In the genomic region with DNA sequence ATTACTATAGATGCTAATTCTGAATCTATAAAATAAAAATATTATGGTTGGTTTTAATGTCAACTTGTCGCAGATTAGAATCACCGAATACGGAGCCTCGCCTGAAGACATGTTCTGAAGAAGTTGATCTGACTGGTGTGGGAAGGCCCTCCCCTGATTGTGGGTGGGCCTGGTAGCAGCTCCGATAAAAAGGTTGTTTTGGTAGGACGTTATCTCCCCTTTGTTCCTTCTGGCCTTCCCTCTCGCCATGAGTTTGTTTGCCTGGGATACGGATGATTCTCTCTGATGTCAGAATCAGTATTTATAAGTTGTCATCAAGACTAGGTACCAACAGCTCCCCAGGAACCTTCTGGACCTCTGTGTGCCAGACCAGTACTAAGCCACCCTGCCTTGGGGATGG, we compare ENCODE assay signal across 1 mouse cellular context.
TF ChIP-seq lines count a peak whose summit lies in the region.

No protein-coding gene starts in this region.

TF ChIP-seq in myocyte, 11 proteins besides CTCF, POLR2A, EP300 and RAD21:
- no peak for TF ChIP-seq REST (IDR thresholded peaks at IDR 0.05; ENCODE audit: insufficient read depth, insufficient read length)
- no peak for TF ChIP-seq SRF (IDR thresholded peaks at IDR 0.05; ENCODE audit: control insufficient read depth, insufficient read length, low read depth)
- TF ChIP-seq MYOD1 (IDR thresholded peaks at IDR 0.05; ENCODE audit: control insufficient read depth in 1 of 3, insufficient read length in 2 of 3, low read depth in 2 of 3): no peak
- no peak for TF ChIP-seq TCF12 (IDR thresholded peaks at IDR 0.05; ENCODE audit: insufficient read depth, poor library complexity, severe bottlenecking)
- TF ChIP-seq TCF3 (IDR thresholded peaks at IDR 0.05; ENCODE audit: insufficient read length, low read depth): no peak
- TF ChIP-seq CEBPB (IDR thresholded peaks at IDR 0.05; ENCODE audit: insufficient read depth, poor library complexity, severe bottlenecking): no peak
- no peak for TF ChIP-seq MAX (IDR thresholded peaks at IDR 0.05; ENCODE audit: low read depth)
- TF ChIP-seq USF1 (IDR thresholded peaks at IDR 0.05; ENCODE audit: low read depth): no peak
- TF ChIP-seq MYOG (IDR thresholded peaks at IDR 0.05; ENCODE audit: control insufficient read depth in 1 of 3, insufficient read depth in 1 of 3, insufficient read length in 2 of 3, low read depth in 2 of 3): no peak
- TF ChIP-seq POLR2AphosphoS2 (IDR thresholded peaks at IDR 0.05; ENCODE audit: insufficient read length, low read depth): no peak
- TF ChIP-seq E2F4 (IDR thresholded peaks at IDR 0.05; ENCODE audit: insufficient read depth): no peak
